Mouse (Mus musculus) megakaryocyte-erythroid progenitor cell, adult 5-6 weeks (primary cell): ENCODE data around the gene Relch. TPM values are rescaled to one million over a fixed set of nuclear protein-coding genes. Genes with fewer than 3 reads are reported as not detected.
"Not testable (repeated sequence)": the region's sequence is repeated elsewhere in the genome, so short reads cannot be mapped to it uniquely, and the experiment has no call there.

Source experiments
- ATAC-seq: replicated peaks from 2 replicates; pipeline ENCODE4 v1.8.0; 2016; ENCODE audit warnings: mild to moderate bottlenecking, inconsistent platforms; ENCODE audit not compliant: severe bottlenecking, poor library complexity, low FRiP score, low TSS enrichment
- total RNA-seq, 2 experiments: library from RNA; stranded (forward) in 1 of 2; stranded (reverse) in 1 of 2; fragments of 200-1000, 215-1000 nt in 1 of 2; fragments of >200 nt in 1 of 2; fragmentation: Nextera tagmentation in 1 of 2; gene quantifications; 2 replicates each; pipeline ENCODE4 v1.2.3; 2014 to 2017

The Relch gene
- 36.8 and 43.3 TPM in 2 replicates for total RNA-seq (2014; fragmentation: Nextera tagmentation)
- total RNA-seq (2017), result 32.1 and 35.2 TPM in 2 replicates

GRCm38 (mm10) chr1:105663171-105663961, at the start of gene Relch, which contains the start of gene Pign:
Gene Relch, plus strand, starts transcription at chr1:105663861.
Gene Pign, minus strand, starts transcription at chr1:105663677.
- peak; percentile 94 for ATAC-seq

GRCm38 (mm10) chr1:105630481-105630880, 33.2 kb upstream of the Relch start:
- peak; percentile 50; the same call in 1 of the 2 replicates for ATAC-seq

- ATAC-seq, result no peak
These were observed 19.6 kb upstream of the Relch start for GRCm38 (mm10) chr1:105644093-105644492.

GRCm38 (mm10) chr1:105650650-105651049, 13.0 kb upstream of the Relch start:
- no peak for ATAC-seq

DNA sequence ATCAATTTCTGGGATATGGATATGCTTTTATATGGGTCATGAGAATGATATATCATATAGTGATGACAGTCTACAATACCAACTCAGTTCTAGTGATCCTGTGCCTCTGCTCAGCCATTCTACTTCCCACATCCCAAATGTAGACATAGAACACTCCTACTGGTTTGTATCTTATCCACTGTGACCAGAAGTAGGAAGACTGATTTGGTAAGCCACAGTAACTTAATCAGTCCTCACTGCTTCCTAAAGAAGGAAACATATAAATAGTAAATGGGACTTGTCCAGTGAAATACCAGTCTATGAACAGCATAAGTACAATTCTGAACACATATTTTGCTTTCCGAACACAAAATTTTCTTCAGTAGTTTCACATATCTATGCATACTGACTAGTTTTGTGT, 9.7 kb upstream of the Relch start:
- ATAC-seq, result no peak

- ATAC-seq, result 0 out of 2 replicates have a peak, but pooled peaks have one; percentile 37
These were observed 3.6 kb upstream of the Relch start for GRCm38 (mm10) chr1:105660015-105660414.

DNA sequence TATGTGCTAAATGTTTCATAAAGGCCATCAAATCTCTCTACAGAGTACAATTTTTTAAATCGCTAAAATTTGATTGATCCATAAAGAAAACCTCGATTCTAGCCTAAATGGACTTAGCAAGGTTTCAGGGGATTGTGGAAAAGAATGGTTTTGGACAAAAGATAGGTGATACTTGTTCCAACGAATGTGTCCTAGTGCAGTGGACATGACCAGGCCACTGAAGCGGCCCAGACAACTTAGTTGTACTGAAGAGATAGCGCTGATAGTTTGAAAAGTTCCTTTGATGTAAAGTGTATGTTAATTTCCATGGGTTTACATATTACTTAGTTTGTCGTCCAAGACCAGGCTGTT, 866 bp upstream of the Relch start:
- ATAC-seq, result no peak; the same call in 1 of the 2 replicates

GRCm38 (mm10) chr1:105663962-105664812, 526 bp downstream of the Relch start:
- peak; percentile 17 for ATAC-seq

DNA sequence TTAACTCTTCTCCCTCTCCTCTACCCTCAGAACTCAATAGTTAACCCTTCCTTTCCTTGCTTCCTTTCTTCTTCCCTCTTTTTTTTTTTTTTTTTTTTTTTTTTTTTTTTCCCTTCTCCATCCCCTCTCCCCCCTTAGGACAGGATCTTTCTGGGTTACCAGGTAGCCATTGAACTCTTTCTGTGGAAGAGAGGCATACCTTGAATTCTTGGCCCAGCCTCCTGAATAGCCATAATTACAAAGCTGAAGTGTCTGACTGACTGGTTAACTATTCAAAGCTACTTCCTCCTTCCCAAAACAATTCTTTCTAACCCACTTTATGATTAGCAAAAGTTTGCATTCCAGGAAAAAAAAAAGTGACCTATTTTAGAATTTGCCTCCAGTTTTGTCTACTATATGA, 6.0 kb downstream of the Relch start:
- no peak for ATAC-seq

GRCm38 (mm10) chr1:105674763-105675162, 11.1 kb downstream of the Relch start:
- ATAC-seq, result no peak

- ATAC-seq, result peak; percentile 99
These were observed 16.9 kb downstream of the Relch start for GRCm38 (mm10) chr1:105680587-105680986.

GRCm38 (mm10) chr1:105685501-105685900, 21.8 kb downstream of the Relch start:
- no peak for ATAC-seq

DNA sequence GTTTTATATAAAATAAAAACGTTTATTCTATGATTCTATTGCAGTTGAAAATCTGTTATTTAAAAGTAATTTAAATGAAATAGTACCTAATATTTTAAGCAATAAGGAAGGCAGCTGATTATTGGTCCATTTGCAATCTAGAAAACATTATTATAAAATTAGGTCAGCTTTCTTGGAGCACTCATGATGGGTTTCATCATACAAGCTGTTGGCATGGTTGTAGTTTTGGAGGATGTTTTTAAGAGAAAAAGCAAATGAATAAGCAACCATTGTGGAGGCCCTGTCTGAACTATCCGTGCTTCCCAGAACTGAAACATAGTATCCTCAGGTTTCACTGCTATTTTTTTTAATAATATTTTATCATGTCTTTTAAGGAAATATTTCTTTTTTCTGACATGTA, 31.9 kb downstream of the Relch start:
- ATAC-seq, result no peak

DNA sequence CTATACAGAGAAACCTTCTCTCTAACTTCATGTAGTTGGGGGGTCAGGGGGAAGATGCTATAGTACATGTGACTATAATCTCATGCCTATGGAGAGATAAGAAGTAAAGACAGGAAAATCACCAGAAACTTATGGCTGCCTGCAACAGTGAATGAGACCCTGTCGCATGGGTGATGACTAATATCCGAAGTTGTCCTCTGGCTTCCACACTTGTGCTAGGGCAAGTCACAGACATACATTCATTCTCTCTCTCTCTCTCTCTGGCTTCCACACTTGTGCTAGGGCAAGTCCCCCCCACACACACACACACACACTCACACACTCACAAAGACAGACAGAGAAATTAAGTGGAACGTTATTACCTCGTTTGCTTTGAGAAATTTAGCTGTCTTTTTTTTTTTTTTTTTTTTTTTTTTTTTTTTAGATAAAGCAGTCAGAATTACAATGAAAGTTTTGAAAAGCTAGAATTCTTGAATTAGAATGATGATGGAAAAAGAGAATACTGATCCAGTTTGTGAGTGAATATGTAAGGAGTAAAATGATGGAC, 37.4 kb downstream of the Relch start:
- no peak for ATAC-seq

DNA sequence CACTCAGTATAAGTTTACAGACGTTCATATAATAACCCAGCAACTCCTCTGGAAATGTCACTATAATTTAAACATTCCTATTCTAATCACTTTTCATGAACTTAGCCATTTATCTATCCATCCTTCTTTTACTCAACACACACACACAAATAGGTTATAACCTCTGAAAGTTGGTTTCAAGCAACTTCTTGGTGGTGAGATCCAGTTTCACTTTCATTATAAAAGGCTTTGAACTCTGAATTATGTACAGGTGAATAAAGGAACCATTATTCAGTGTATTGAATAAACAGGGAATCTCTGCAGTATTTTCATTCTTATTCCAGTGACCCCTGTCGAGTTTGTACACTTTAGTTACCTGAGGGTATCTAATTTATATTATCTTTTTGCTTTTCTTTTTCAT, 45.8 kb downstream of the Relch start:
- no peak for ATAC-seq

- no peak for ATAC-seq
These were observed 47.6 kb downstream of the Relch start for GRCm38 (mm10) chr1:105711227-105711626.

- no peak for ATAC-seq
These were observed 49.2 kb downstream of the Relch start for GRCm38 (mm10) chr1:105712822-105713221.

GRCm38 (mm10) chr1:105718358-105718757, 54.7 kb downstream of the Relch start:
- no peak for ATAC-seq

DNA sequence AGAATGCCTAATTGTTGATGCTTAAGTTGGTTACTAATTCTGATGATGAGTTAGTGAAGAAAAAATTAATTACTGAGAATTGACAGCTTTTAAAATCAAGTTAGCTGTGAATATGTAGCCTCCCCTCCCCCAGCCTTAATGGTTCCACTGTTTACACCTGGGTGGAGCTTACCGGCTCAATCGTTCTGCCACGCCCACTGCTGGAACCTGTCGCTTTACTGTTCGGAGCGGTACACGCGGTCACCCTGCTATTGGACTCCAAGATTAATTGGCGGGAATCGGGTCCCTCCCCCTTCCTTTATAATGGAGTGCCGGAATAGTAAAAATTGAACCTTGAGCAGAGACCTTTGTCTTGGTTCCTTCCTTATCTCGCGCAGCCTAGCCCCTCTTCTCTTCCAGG, 65.6 kb downstream of the Relch start:
- ATAC-seq, result not testable (repeated sequence)

DNA sequence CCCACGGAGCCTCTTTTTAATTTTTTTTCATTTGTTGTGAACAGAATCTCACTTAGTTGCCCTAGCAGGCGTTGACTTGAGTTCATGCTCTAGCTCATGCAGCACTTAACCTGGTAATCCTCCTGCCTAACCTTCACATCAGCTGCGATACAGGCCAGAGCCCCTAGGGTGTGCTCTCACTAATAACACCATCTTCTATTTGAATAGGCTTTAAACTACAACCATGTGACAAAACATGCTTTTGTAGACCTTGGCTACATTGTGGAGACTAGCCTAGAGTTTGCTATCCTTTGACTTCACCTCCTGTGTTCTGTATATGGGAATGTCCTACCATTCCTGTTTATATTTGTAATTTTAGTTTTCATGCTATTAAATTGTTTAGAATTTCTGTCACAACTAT, 71.7 kb downstream of the Relch start:
- peak; percentile 85 for ATAC-seq
